Mouse (Mus musculus) left cerebral cortex, postnatal 25 days (tissue): ENCODE results near the gene Rnf141. TPM values are rescaled to one million over a fixed set of nuclear protein-coding genes. Genes with fewer than 3 reads are reported as not detected.

ENCODE experiments used
- DNase-seq, 2 experiments: peaks; one replicate each; pipeline ENCODE4 v3.0.0; 2022; ENCODE audit warnings: low spot score in 2 of 2, mixed read lengths in 1 of 2
- intact Hi-C: fragments of 180-260 bp; cut with DNase I; formaldehyde crosslinking; loops from one replicate; pipeline ENCODE4 v1.15.1; 2025
- total RNA-seq, 2 experiments: library from RNA; stranded (reverse); gene quantifications; 2 replicates each; pipeline ENCODE4 v1.2.3; 2021

Gene Rnf141
- 10 to 100 TPM; 70.9 to 82.1 TPM for total RNA-seq

DNA sequence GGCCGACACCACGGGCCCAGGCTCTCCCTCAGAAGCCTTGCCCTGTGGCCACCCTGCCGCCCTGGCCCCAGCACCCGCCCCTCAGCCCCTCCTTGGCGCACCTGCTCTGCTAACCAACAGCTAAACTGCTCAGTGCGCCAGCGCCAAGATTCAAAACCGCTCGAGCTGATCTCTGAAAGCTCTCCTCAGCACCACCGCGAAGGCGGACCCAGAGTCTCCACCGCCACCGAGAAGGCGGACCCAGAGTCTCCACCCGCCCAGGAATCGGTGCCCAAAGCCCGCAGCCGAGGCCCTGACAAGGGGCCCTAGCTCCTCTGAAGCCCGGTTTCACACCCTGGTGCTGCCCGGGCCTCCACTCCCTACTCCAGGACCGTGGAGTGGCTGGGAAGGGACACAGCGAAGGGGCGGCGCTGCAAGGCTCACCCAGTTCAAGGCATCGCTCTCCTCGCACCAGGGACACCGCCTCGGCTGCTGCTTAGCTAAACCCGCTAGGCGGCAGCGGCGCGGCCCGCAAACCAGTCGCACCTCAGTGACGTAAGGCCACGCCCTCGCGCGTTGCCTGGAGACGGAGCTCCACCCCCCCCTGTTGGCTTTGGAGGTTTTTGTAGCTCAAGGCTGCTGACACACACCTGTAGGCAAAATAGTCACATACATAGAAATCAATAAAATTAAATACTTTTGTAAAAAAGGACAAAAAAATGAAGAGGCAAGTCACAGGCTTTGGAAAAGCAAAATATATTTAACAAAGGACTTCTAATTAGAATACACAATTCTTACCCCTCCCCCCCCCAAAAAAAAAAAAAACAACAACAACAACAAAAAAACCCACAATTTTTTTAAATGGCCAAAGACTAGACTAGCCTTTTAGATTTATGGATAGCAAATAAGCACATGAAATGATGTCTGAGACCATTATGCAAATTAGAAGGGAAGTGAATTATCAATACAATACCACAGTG, at the start of gene Rnf141:
TSS of gene Rnf141 (minus strand) at position 542 of the 959 bp plus-strand sequence.
- intact Hi-C loops: no loop called here
- DNase-seq: peak; percentile 94 to 96

DNA sequence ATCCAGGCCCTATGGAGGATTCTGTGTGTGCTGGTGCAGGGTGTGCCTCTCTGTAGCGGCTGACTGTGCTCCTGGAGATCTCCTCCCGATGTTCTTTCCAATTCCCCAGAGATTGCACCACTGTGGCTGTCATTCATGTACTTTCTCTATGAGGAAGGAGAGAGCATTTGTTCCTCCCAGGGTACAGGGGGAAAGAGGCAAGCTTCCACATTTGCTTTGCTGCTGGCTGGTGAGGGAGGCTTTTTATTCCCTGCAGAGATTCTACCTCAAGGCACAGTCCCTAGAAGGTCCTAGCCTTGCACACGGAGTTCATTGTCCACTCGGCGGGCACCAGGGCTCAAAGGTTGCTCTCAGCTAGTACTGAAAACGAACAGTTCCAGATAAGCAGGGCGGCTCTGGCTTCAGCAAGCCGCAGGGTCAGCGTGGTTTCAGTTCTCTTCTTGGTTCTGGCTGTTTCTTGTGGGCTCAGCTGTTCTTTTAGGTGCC, 47.3 kb upstream of the Rnf141 start:
- intact Hi-C loops: no loop called here
- peak; percentile 17 to 20 for DNase-seq

- intact Hi-C loops: no loop called here
- no peak for DNase-seq
Observed at GRCm38 (mm10) chr7:110881746-110882333, 37.6 kb upstream of the Rnf141 start.

DNA sequence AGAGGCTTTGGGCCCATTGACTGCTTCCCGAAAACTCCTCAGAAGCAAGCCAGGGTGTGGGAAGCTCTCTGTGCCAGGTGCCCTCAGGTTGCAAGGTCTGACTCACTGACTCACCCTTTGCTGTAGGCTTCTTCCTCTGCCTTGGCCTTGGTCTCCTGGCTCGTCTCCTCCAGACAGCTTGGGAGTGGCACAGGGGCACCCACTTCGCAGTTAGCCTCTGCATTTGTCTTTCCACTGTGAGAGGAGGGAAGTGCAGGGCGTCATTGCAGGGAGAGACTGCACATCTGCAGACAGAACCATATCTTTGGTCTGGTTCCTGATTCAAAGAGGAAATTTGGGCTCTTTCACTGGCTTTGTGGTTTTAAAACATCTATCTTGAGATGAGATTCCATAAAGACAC, 33.8 kb upstream of the Rnf141 start:
- intact Hi-C loops: no loop called here
- DNase-seq: no peak

DNA sequence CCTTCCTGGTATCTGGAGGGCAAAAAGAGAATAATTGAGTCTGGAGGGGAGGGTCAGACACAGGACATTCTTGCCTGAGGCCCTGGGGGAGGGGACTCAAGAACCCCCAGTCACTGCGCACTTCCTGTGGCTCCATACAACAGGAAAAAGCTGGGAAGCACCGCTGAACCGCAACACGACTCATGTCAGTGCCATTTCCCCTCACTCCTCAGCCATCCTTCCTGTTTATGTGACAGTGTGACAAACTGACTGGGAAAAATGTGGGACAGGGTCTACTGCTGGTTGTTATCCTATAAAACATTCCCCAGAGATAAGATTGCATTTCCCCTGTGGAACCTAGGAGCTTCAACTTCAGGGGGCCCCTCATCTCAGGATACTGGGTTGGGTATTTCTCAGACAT, 32.7 kb upstream of the Rnf141 start:
- DNase-seq: no peak
- intact Hi-C loops: no loop called here

DNA sequence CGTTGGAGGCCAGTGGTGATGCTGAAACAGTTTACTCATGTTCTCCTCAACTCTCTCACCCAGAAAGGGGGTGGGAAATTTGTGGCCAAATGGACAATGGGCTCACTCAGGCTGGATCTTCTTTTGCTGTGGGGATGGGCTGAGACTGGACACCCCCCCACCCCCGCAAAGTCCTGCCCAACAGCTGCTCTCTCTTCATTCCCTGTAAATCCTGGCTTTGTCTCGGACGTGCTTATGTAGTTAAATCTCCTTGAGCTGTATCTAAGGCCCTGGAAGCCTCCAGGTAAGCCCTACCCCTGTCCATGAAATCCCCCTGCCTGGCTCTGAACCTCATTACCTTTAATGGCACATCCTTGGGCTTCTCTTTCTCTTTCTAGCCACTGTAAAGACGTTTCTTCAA, 24.6 kb upstream of the Rnf141 start:
- intact Hi-C loops: no loop called here

DNA sequence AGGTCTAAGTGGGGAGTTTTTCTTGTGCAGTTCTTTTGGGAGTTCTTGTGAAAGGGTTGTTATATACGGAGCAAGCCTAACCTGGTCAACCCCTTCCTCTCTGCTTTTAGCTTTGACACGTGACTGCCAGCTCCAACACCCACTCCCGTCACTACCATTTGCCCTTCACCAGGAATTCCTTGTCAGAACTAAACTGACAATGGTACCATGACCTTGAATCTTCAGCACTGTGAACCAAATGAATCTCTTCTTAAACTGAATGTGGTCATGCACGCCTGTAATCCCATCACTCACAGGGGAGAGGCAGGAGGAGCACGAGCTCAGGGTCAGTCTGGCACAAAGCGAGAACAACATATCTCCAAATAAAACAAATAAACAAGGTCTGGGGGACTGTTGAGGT, 22.9 kb upstream of the Rnf141 start:
- intact Hi-C loops: no loop called here
- DNase-seq: no peak

More for the DNA sequence above, 24.6 kb upstream of the Rnf141 start:
- DNase-seq: no peak

GRCm38 (mm10) chr7:110866021-110866420, 21.8 kb upstream of the Rnf141 start:
- intact Hi-C loops: no loop called here

DNA sequence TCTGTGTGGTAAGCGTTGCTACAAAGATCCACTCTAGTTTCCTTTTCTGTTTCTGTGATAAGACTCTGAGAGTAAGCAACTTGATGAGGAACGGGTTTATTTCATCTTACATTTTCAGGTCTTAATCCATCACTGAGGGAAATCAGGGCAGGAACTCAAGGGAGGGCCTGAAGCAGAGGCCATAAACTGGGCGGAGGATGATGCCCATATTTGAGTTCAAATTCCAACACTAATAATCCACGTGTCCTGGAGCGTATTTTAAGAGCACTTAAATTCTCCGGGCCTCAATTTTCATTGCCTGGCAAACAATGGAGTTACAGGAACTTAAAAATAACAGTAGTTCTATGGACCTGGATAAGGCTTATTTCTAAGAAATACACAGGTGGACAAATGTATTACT, 21.3 kb upstream of the Rnf141 start:
- no peak for DNase-seq
- intact Hi-C loops: no loop called here

More at GRCm38 (mm10) chr7:110866021-110866420, 21.8 kb upstream of the Rnf141 start:
- no peak for DNase-seq

DNA sequence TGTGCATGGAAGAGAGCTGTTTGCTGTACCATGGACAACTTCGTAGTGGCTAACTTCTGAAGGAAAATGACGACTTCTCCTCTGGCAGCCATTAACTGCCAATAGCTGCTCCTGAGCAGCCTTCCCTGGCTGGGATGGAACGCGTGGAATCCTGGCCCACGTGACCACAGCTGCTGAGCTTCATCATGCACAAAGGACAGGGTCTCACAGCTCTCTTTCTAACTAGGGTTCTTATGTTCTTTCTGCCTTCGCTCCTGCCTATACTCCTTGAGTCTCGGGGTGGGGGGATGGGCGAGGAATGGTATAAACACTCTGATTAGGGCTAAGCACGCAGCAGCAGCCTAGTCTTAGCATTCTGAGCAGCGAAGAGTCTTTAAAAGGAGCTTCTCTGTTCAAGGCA, 20.8 kb upstream of the Rnf141 start:
- DNase-seq: no peak
- intact Hi-C loops: no loop called here

GRCm38 (mm10) chr7:110862751-110863289, 18.6 kb upstream of the Rnf141 start, which contains the start of gene Lyve1:
TSS of gene Lyve1 (minus strand) at chr7:110863239.
- intact Hi-C loops: no loop called here
- DNase-seq: no peak

- intact Hi-C loops: no loop called here
- no peak for DNase-seq
Observed at GRCm38 (mm10) chr7:110860129-110860528, 15.9 kb upstream of the Rnf141 start.

DNA sequence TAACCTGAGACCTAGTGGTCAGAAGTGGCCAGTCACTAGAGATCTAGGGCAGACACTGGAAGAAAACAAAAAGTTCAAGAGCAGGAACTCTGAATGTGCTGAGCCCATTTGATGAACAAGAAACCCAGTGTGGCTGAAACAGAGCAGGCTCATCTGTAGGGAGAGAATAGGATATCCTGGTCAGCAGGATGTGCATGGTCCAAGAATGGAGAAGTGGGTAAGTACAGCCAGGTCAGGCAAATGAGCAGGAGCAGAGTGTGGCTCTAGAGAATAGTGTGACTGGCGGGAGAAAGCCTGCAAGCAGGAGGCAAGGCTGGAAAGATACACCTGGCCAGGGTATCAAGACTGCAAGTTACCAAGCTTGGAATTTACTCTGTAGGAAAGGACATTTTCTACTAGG, 11.3 kb upstream of the Rnf141 start:
- no peak for DNase-seq
- intact Hi-C loops: no loop called here

GRCm38 (mm10) chr7:110854927-110855546, 10.8 kb upstream of the Rnf141 start:
- peak in 1 of 2 experiments; percentile 26 for DNase-seq
- intact Hi-C loops: no loop called here

- intact Hi-C loops: no loop called here
- DNase-seq: peak; percentile 21 to 74
Observed at GRCm38 (mm10) chr7:110854519-110854918, 10.3 kb upstream of the Rnf141 start.

DNA sequence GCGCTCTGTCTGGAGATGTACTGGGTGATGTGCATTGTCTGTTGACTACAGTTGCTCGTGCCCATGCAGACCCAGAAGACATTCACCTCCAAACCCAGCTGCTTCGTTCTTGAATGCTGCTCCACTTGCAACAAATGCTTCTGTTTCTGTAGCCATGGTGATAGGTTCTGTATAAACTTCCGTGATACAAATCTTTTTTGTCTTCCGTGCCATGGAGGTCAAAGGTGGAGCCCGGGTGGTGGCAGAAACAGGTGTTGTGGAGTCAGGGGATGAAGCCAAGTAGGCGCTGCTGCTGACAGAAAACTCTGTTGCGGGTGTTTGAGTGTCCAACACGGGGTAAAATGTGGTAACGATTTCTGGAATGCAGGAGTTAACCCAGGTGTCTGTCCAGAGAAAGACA, 9.4 kb upstream of the Rnf141 start:
- intact Hi-C loops: no loop called here
- no peak for DNase-seq

GRCm38 (mm10) chr7:110851541-110852203, 7.4 kb upstream of the Rnf141 start:
- no peak for DNase-seq
- intact Hi-C loops: no loop called here

GRCm38 (mm10) chr7:110848371-110848770, 4.1 kb upstream of the Rnf141 start:
- intact Hi-C loops: no loop called here
- DNase-seq: no peak

GRCm38 (mm10) chr7:110847321-110847720, 3.1 kb upstream of the Rnf141 start:
- intact Hi-C loops: no loop called here
- DNase-seq: no peak

- no peak for DNase-seq
- intact Hi-C loops: no loop called here
Observed at GRCm38 (mm10) chr7:110840332-110840731, 3.9 kb downstream of the Rnf141 start.
